Mouse (Mus musculus): ENCODE measurements around the gene Lsg1.

Lsg1 gene

GRCm38 (mm10) chr16:30600431-30601045 lies 13.1 kb upstream of the Lsg1 start:
- peak; percentile 74 for DNase-seq

GRCm38 (mm10) chr16:30599491-30600268 lies 12.3 kb upstream of the Lsg1 start, which contains the start of gene Fam43a:
Gene Fam43a (plus strand): TSS chr16:30599723.
- peak; percentile 94 for DNase-seq

- peak; percentile 91 for DNase-seq
Measured at GRCm38 (mm10) chr16:30596959-30597681, 9.7 kb upstream of the Lsg1 start.

GRCm38 (mm10) chr16:30595835-30596557 lies 8.6 kb upstream of the Lsg1 start:
- DNase-seq = no peak

GRCm38 (mm10) chr16:30595356-30595755 lies 8.0 kb upstream of the Lsg1 start:
- DNase-seq = no peak

- no peak for DNase-seq
Measured at GRCm38 (mm10) chr16:30591990-30592389, 4.6 kb upstream of the Lsg1 start.

GRCm38 (mm10) chr16:30590264-30591209 lies 3.1 kb upstream of the Lsg1 start:
- no peak for DNase-seq

GRCm38 (mm10) chr16:30586935-30587493 lies 378 bp downstream of the Lsg1 start:
- DNase-seq = no peak

GRCm38 (mm10) chr16:30580765-30581164 lies 6.6 kb downstream of the Lsg1 start:
- DNase-seq = no peak

- DNase-seq = no peak
Measured at GRCm38 (mm10) chr16:30576392-30576791, 11.0 kb downstream of the Lsg1 start.

- no peak for DNase-seq
Measured at GRCm38 (mm10) chr16:30575815-30576214, 11.6 kb downstream of the Lsg1 start.

GRCm38 (mm10) chr16:30572239-30572638 lies 15.2 kb downstream of the Lsg1 start:
- no peak for DNase-seq

- no peak for DNase-seq
Measured at GRCm38 (mm10) chr16:30571378-30571777, 16.0 kb downstream of the Lsg1 start.

GRCm38 (mm10) chr16:30570173-30570572 lies 17.2 kb downstream of the Lsg1 start:
- DNase-seq = no peak

- DNase-seq = no peak
Measured at GRCm38 (mm10) chr16:30565631-30566030, 21.8 kb downstream of the Lsg1 start.

- DNase-seq = no peak
Measured at GRCm38 (mm10) chr16:30560601-30561000, 26.8 kb downstream of the Lsg1 start.

GRCm38 (mm10) chr16:30559312-30559992 lies 27.9 kb downstream of the Lsg1 start:
- no peak for DNase-seq

GRCm38 (mm10) chr16:30554109-30554508 lies 33.3 kb downstream of the Lsg1 start:
- DNase-seq = no peak

GRCm38 (mm10) chr16:30552621-30553338 lies 34.6 kb downstream of the Lsg1 start:
- DNase-seq = peak; percentile 18

- no peak for DNase-seq
Measured at GRCm38 (mm10) chr16:30550748-30551192, 36.6 kb downstream of the Lsg1 start, which contains the start of gene Tmem44. Gene Tmem44 (minus strand): TSS chr16:30550842.
